Mouse (Mus musculus): Measurements from ENCODE around the gene Grap2.
"Not testable (repeated sequence)": the region's sequence is repeated elsewhere in the genome, so short reads cannot be mapped to it uniquely, and the experiment has no call there.

Grap2 gene

DNA sequence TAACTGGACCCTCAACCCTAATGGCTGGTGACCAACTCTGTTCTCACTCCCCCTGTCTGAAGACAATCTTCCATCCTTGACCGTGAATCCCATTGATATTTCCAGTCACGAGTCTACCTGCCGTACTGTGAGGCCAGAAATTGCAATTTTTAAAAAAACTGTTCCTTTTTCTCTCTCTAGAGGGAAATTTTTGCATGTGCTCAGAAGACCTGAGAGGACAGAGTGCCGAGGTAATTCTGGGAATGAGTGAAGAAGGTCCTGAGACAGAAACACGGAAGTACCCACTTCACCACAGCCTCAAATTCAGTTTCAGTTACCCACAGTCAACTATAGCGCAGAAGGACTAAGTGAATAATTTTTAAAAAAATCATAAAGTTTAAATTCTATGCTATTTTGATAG is 5.7 kb upstream of the Grap2 start:
- no peak for DNase-seq (ENCODE audit: low spot score in 2 of 2)

DNA sequence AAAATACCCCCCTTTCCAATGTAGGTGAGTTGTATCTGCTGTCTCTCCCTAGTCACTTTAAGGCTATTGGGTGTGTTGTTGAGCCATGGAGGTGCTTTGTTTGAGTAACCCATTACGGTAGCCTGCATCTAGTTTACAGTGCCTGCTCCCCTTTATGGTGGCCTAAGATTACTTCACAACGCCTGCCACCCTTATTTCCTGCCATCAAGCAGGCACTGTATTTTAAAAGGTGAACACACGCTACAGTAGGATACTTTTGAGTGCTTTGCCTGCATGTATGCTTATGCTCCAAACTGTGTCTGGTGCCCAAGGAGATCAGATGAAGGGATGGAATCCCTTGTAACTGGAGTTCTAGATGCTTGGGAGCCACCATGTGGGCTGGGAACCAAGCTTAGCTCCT is 5.3 kb upstream of the Grap2 start:
- DNase-seq (ENCODE audit: low spot score in 2 of 2) = no peak

DNA sequence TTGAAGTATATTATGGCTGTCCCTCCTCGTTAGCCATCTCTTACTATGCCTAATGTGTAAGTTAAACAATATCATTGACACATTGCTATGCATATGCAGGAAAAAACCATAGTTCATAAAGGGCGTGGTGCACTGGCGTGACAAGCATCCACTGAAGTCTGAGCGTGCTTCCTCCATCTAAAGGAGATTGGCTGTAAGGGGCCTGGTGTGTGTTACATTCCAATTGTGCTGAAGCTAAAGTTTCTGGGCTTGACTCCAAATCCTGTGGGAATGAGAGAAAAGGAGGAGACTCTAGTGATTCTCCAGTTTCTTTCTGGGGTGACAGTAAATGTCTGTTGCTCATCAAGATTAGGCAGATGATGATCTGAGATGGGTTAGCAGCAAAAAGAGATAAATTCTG is 4.7 kb upstream of the Grap2 start:
- no peak for DNase-seq (ENCODE audit: low spot score in 2 of 2)

DNA sequence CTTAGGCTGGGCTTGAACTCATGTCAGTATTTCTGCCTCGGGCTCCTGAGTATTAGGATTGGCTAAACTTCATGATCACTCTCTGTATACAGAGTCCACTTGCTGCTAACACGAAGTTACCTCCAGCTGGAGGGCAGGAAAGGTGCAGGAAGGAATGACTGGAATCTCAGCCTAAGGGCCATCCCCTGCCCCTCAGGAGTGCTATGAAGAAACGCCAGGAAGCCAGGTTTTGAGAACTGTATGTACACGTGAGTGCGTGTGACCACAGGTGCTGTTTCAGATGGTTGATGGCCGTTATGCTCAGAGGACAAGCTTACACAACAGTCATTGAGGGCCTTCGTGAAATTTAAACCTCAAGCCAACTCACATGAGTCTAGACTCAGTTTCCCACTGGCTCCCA is 3.2 kb upstream of the Grap2 start:
- DNase-seq (ENCODE audit: low spot score in 2 of 2) = no peak

DNA sequence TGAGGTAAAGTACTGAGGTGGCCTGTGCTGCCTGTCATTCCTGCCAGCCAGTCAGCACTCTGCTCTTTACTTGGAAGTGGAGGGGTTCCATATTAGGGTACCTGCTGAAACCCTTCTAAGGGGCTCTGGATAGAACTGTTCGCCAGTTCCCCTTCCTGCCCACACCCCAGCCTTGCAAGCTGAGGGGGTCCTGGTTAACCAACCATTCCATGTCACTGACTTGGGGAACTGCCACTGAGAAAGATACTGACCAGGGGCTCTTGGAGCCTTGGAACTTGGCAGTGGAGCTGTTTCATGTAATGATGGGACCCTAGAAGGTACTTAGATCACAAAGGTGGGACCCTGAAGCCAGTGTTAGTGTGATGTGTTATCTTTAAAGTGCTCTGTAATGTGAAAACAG is 2.2 kb upstream of the Grap2 start:
- DNase-seq (ENCODE audit: low spot score in 2 of 2) = no peak

DNA sequence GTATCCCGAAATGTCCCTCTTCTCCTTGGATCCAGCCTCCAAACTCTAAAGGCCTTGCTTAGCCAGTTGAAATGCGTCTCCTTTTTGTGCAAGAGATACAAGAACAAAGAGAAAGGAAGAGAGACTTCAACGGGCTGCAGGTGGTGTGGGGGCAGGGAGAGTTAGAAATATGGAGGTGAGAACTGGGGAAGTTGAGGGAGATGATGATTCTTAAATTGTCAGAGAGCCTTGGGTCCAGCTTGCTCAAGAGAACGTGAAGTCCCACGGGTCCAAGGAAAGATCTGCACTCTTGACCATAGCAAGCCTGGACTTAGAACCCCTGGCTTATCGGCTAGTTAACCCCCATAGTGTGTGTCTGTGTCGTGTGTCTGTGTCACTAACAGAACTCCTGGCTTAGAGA is 783 bp upstream of the Grap2 start:
- DNase-seq (ENCODE audit: low spot score in 2 of 2) = no peak

DNA sequence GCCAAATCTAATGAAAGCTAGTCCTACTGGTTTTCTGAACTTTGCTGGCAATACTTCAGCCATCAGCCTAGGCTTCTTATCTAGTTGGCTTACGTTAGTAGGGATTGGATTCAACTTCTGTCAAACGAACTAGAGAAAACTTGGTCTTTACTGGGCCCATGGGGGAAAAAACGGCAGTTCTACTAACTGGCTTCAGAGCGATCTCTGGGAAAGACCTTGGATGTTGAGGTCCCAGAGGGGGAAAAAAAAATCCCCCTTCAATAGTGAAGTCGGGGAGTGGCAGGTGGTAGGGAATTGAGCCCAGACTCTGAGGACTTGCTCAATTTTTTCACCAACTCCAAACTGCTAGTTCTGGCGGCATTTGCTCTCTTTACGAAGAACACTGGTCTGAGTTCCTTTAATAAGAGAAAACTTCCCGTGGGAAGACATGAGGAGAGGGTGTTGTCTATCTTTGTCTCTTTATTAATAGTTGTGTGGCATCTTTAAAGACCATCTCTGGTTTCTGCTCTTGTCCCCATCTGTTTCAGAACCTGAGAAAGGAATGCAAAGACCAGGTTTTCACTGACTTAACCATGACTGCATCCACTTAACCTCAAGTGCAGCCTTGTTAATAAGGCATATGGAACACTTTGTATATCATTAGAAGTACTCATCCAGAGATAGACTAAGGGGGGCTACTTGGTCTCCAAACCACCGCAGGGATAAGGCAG is 572 bp downstream of the Grap2 start:
- DNase-seq (ENCODE audit: low spot score in 2 of 2) = no peak

DNA sequence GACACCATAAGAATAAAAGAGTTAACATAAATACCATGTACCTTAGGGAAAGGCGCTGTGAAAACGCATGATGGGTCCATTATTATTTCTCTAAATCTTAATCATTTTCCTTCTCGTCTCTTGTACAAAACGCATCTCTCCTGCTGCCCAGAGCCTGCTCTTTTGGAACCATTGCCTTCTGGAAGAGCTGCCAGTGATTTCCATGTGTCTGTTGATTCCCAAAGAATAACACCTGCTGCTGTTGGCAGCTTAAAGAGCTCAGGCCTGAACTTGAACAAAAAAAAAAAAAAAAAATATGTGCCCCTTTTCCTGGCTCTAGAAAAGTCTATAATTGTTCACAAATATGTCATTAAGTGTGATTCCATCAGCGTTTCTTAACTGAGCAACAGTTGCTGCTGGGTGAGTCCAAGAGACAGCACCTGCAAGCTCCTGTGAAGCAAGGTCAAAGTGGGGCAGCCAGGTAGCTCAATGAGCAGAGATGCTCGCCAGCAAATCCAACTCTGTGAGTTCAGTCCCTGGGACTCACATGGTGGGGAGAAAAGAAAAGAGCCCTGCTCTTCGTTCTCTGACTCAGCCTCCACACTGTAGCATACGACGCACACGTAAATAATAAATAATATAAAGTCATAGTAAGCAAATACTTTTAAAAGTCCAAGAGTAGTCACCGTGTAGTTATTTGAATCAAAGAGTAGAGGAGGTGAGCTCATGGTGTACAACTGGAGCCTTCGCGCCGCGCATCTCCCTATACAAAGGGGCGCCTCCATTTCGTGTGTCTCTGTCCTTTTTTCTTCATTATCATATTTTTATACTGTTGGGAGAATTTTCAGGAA is 2.0 kb downstream of the Grap2 start:
- no peak for DNase-seq (ENCODE audit: low spot score in 2 of 2)

DNA sequence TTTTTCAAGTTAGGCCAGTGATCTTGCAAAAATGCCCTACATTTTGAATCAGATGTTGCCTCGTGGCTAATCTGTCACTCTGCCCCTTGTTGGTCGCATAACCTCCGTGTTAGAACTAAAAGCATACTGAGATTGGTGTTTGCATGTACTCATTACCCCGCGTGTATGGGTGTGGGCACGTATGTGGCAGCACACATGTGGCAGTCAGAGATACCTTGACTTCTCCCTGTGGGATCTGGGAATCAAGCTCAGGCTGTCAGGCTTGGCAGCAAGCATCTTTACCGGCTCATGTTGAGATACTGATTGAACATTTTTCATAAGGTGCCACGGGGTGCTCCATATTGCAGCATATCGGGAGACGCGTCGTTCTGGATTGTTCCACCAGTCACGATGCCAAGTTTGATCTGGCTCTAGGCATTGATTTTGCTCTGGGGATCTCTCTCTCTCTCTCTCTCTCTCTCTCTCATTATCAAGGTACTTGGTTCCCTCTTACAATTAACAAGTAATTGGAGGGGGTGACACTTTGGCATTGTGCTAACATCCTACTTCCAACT is 3.5 kb downstream of the Grap2 start:
- DNase-seq (ENCODE audit: low spot score in 2 of 2) = no peak

DNA sequence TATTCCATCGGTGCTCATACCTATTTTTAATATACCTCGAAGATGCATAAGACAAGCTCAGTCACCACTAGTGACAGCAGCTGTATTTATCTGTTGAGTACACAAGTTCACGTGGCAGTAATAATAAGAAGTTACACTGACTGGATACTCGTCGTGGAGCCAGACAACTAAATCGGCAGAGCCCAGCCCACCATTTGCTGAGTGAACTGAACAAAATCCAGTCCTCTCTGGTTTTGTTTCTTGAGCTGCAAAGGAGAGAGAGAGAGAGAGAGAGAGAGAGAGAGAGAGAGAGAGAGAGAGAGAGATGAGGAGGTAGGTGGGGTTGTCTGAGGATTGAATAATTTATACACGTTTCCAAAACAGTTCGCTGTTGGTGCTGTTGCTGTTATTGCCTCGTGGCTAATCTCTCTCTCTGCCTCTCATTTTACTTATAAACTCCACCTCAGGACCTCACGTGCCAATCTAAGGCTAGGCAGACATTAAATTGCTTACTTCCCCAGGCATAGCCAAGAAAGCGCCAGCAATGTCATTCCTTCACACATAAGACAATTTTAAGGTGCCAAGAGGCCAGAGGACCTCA is 4.1 kb downstream of the Grap2 start:
- no peak for DNase-seq (ENCODE audit: low spot score in 2 of 2)

DNA sequence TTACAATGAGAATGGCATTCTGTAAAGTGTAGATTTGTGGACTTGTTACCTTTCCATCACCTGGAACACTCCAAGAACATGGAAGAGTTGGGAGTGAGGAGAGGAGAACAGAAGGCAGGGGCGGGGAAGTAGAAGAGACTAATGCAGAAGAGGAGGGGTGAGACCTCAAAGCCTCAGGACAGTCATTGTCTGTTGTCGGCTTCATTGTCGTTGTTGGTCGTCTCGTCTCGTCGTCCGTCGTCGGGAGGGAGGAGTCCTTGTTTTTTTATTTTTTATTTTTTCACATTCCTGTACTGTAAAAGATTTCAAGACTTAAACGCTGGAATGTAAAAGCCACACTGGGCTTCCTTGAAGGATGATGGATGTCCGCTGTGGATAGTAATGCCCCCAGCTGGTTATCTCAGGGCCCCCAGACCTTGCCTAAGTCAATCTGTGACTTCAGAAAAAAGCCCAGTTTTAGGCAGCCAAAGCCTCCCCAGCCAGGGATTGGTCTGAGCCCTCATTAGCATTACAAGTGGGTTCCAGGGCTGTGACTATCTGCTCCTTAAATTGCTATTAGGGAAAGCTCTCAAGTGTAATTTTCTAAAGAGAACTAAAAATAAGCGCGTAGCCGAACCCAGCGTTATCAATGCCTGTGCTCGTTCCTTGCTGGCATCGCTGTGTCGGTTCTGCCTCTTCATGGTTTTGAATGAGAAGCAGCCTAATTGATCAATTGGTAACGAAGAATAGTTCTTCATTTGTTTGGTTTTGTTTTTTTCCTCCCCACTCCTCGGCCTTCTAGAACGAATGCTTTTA is 5.0 kb downstream of the Grap2 start:
- DNase-seq (ENCODE audit: low spot score in 2 of 2) = no peak

DNA sequence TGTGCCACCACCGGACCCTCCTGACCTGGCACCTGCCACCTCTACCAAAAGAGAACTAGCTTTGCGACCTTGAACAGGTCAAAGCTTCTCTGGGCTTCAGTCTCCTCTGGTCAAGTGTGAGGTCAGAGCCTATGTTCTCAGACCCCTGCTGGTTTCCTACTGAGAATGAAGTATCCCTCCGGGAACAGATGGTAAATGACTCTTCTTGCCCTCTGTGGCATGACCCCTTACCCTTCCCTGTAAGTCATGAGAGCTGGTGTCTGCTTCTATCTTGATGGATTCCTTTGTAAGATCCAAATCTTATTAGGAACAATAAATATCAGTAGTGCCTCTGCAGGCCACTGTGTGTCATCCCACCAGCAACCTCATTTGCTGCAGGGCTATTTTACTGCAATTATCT is 6.7 kb downstream of the Grap2 start:
- DNase-seq (ENCODE audit: low spot score in 2 of 2) = no peak

DNA sequence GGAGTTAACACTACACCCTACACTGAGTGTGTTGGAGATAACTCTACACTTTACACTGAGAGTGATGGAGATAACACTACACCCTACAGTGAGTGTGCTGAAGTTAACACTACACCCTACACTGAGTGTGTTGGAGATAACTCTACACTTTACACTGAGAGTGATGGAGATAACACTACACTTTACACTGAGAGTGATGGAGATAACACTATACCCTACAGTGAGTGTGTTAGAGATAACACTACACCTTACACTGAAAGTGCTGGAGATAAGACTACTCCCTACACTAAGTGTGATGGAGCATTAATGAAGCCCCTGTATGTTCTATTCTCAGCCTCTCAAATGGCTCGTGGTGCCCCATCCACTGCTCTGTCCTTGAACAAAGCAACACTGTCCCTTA is 8.2 kb downstream of the Grap2 start:
- not testable (repeated sequence) for DNase-seq (ENCODE audit: low spot score in 2 of 2)

DNA sequence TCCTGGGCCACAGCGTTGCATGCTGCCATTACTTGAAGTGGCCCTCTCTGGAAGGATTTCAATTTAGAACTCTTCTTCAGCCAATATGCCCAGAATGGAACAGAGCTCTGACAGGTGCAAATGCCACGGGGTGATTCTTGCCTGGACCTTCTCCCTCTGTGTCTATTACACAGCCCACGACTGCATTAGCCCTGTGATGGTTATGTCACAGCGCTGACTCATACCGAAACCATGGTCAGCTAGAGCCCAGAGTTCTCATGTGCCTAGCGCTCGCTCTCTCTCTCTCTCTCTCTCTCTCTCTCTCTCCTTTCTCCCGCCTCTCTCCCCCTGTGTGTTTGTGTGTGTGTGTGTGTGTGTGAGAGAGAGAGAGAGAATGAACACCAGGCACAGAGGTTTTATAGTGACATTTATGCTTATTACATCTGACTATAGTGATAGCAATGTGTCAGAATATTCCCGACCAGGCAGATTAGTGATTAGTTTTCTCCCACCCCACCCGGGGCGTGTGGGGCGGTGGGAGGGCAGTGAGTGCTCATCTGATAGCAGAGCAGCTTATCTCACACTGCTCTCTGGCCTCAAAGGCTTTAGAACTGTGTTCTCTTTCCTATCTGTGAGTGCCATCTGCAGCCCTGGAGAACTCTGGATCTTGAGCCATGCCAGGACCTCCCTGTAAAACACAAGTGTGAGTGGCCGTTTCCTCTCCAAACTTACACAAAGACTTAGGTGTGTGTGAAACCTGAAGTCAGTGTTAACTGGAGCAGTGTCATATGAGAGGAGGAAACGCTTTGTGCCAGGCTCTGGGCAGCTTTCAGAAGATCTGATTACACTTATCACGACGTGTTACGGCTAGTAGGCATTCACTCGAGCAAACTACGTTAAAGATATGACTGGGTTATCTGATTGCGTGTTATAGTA is 10.4 kb downstream of the Grap2 start:
- DNase-seq (ENCODE audit: low spot score in 2 of 2) = peak; percentile 23 to 40

DNA sequence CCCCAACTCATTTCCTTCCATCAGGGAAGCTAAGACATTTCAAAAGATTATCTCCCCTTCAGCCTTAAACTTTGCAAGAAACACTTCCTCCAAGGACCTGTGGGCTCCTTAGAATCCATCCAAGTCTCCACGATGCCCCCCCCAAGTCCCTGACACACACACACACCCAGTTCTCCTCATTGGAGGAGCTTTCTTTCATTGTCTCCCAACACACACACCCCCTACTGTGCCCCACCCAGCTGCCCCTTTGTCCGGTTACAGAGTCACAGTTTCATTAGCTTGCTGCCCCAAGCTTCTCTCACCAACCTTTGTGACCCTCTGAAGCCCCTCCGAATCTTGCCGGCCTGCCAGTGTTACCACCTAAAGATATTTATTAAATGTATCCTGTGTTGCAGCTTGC is 13.9 kb downstream of the Grap2 start:
- no peak for DNase-seq (ENCODE audit: low spot score in 2 of 2)

DNA sequence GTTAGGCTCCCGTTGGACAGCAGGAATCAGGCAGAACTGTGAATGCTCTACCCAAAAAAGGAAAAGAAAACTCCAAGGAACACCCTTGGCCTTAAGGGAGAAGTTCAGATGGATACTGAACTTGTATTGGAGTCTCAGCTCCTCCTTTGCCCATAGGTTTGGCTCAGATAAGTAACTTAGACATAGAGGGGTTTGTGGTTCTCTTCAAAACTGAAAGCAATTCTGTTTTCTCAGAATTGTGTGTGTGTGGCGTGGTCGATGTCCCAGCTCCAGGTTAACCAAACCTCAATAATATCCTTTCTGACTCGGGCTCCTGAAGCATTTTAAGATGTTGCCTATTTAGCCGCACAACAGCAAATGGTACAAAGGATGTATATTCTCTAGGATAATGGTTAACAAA is 18.2 kb downstream of the Grap2 start:
- DNase-seq (ENCODE audit: low spot score in 2 of 2) = no peak

DNA sequence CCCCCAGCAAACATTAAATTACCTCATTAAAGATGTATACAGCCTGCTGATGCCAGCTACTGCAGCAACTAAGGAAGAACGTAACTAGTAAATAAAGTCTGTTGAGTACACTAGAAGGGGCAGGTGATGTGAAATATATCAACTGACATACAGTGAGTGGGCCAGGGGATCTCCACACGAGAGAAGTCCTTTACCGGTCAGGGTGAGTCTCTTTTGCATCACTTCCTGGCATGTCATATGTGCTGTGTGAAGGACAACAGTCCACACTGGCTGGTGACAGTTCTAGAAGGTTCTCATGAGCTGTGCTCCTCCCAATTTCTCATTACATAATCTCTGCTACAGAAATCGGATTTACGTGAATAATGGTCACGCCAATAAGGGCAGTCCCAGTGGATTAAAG is 20.3 kb downstream of the Grap2 start:
- DNase-seq (ENCODE audit: low spot score in 2 of 2) = no peak

DNA sequence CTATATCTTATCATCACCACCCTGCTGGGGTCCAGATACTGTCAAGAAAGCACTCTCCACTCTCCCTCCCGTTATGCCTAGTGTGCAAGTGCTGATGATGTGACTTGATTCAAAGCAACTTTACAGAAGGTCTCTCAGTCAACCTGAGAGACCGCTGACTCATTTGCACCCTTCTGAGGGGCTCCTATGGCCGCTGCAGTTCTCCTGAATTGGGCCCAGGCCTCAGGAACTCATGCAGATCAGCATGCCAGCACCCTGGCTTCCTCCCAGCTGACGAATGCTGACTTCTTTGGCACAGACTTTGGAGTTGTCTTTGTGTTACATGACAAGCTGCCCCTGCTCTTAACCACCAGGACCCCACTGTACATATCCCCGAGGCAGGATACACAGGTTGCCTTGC is 21.5 kb downstream of the Grap2 start:
- DNase-seq (ENCODE audit: low spot score in 2 of 2) = no peak

DNA sequence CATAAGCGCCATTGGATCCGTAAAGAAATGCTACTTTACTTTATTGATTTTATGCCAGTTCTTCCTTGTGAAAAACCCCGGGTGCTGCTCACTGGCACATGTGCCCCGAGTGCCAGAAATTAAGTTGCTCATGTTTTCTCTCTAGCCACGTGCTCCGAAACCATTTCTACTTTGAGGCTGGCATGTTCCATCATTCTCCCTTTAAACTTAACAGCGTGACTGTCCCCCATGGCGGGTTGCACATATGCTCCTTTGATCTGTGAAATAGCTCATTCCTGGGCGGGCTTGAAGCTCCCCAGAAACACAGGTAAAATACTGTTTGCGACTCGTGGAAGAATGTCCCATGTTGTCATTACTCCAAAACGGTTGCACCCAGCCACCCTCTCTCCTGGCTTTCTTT is 26.4 kb downstream of the Grap2 start:
- no peak for DNase-seq (ENCODE audit: low spot score in 2 of 2)

DNA sequence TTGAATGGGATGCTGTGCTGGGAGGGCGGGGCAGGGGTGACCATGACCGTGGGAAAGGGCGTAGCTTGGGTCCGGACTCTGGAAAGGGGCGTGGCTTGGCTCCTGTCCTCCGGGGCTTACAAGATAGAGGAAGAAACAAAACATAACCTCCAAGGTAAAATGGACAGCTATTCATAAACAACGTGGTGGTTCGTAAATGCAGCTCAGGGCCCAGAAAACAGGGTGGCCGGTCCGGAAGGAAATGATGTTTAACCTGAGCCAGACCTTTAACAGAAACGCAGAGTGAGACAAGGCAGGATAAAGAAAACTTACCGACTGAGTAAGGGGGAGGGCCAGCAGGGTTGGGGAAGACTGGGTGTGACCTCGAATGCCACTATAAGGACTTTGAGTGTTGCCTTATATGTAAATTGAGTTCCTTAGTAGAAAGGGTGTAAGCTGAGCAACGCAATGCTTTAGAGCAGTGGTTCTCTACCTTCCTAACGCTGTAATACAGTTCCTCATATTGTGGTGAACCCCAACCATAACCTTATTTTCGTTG is 26.9 kb downstream of the Grap2 start:
- DNase-seq (ENCODE audit: low spot score in 2 of 2) = peak; percentile 8 to 44

DNA sequence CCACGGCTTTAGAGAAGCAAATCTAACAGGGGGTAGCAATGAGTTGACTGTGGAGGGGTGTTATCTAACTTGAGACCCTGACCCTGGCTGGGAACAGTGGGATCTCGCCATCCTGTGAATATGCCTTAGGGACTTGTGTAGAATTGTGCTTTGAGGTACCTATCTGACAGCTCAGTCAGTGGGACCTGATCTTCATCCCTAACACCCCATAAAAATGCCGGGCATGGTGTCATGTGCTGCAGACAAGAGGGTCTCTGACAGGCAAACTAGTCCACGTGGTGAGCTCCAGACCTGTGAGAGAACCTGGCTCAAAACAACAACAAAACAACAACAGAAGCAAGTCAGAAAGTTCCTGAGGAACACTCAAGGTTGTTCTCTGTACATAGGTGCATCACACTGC is 27.4 kb downstream of the Grap2 start:
- DNase-seq (ENCODE audit: low spot score in 2 of 2) = no peak
